ENCODE assay signal across 8 mouse cellular contexts in the genomic region with DNA sequence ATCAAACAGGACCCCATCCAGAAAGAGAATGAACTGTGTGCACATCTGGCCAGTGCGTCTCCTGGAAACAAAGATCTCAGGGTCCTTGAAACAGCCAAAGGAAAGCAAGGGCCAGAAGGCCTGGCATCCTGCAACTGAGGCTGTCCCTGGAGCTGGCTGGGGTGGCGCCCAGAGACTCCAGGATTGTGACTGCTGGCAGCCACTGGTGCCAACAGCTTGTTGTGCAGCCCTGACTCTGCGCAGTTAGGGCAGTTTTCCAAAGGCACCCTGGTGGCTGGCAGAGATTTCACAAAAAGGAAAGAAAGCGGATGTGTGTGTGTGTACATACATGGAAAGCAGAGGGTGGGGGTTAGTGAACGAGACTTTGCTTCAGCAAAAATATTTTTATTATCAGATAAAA. TPM values are rescaled to one million over a fixed set of nuclear protein-coding genes. Genes with fewer than 3 reads are reported as not detected.
DNase-seq lines count a peak whose midpoint lies in the region; ATAC-seq lines count a peak whose summit lies in the region.

No protein-coding gene starts in this region.

- peaks cover 10% of the 10 kb centered on the region for H3K4me1 ChIP-seq in hindbrain, embryonic 15.5 days (replicated peaks)
- no peaks in the 10 kb centered on the region for H3K4me1 ChIP-seq in hindbrain, embryonic 11.5 days (replicated peaks; ENCODE audit: control insufficient read depth, insufficient read depth, low read length)
- H3K4me1 ChIP-seq in heart, embryonic 14.5 days (ENCODE audit: control insufficient read depth in 2 of 2, insufficient read depth in 2 of 2, low read length in 2 of 2), result no peaks in the 10 kb centered on the region

- peak; percentile 91 for ATAC-seq in hindbrain, embryonic 15.5 days (ENCODE audit: low FRiP score, low read depth)
- ATAC-seq in hindbrain, embryonic 11.5 days (ENCODE audit: low FRiP score), result no peak
- ATAC-seq in heart, embryonic 14.5 days (ENCODE audit: insufficient number of reproducible peaks, insufficient read depth, low FRiP score, low read depth), result peak; percentile 50; the same call in 1 of the 2 replicates

- no peaks in the 10 kb centered on the region for H3K27me3 ChIP-seq in hindbrain, embryonic 15.5 days
- H3K27me3 ChIP-seq in hindbrain, embryonic 11.5 days (ENCODE audit: control insufficient read depth, insufficient read depth, low read length), result no peaks in the 10 kb centered on the region
- no peaks in the 10 kb centered on the region for H3K27me3 ChIP-seq in heart, embryonic 14.5 days (ENCODE audit: control insufficient read depth, insufficient read depth, low read length)

- no peak overlapping the region for H3K9ac ChIP-seq in hindbrain, embryonic 15.5 days
- H3K9ac ChIP-seq in hindbrain, embryonic 11.5 days (ENCODE audit: low read depth, low read length), result no peak overlapping the region
- H3K9ac ChIP-seq in heart, embryonic 14.5 days (ENCODE audit: low read length), result no peak overlapping the region

- H3K27ac ChIP-seq in hindbrain, embryonic 15.5 days (replicated peaks), result no peak overlapping the region
- H3K27ac ChIP-seq in hindbrain, embryonic 11.5 days (ENCODE audit: low read depth, low read length), result no peak overlapping the region
- H3K27ac ChIP-seq in heart, embryonic 14.5 days (replicated peaks in 1 of 2; ENCODE audit: control insufficient read depth in 1 of 2, insufficient read depth in 1 of 2, low read depth in 2 of 2, low read length in 2 of 2), result peak overlapping the region; percentile 2 to 5; a peak in 2 of 4 replicates

- WGBS in hindbrain, embryonic 15.5 days, result 65% methylated on average over 5 of the region's 5 CpGs
- 90% methylated on average over 5 of the region's 5 CpGs for WGBS in hindbrain, embryonic 11.5 days
- 72% methylated on average over 5 of the region's 5 CpGs for WGBS in heart, embryonic 14.5 days

- no peaks in the 10 kb centered on the region for H3K9me3 ChIP-seq in hindbrain, embryonic 15.5 days
- H3K9me3 ChIP-seq in hindbrain, embryonic 11.5 days (ENCODE audit: control insufficient read depth, low read length), result no peaks in the 10 kb centered on the region
- H3K9me3 ChIP-seq in heart, embryonic 14.5 days (ENCODE audit: control insufficient read depth, low read length), result no peaks in the 10 kb centered on the region

- peaks cover 5% of the 10 kb centered on the region; the same call in 1 of the 2 replicates for H3K36me3 ChIP-seq in hindbrain, embryonic 15.5 days
- H3K36me3 ChIP-seq in hindbrain, embryonic 11.5 days (ENCODE audit: control insufficient read depth, insufficient read depth, low read length), result no peaks in the 10 kb centered on the region
- peaks cover 35% of the 10 kb centered on the region for H3K36me3 ChIP-seq in heart, embryonic 14.5 days (ENCODE audit: control insufficient read depth, insufficient read depth, low read length)

- no peak for DNase-seq in hindbrain, embryonic 11.5 days (ENCODE audit: low spot score)
- peak; percentile 69 for DNase-seq in cerebellum, adult 9-11 months
- DNase-seq in left cerebral cortex, adult 8-10 months (ENCODE audit: low spot score in 2 of 2), result peak; percentile 19 to 52
- peak; percentile 88 for DNase-seq in right cerebral cortex, postnatal 10 days (ENCODE audit: low spot score in 2 of 2)
- no peak for DNase-seq in thymus, postnatal 4 days
- no peak for DNase-seq in thymus, postnatal 0 days (ENCODE audit: low spot score)

- H3K4me2 ChIP-seq in hindbrain, embryonic 15.5 days, result no peak overlapping the region
- H3K4me2 ChIP-seq in hindbrain, embryonic 11.5 days (replicated peaks; ENCODE audit: low read depth, low read length), result no peak overlapping the region
- no peak overlapping the region for H3K4me2 ChIP-seq in heart, embryonic 14.5 days (ENCODE audit: low read length)

- H3K4me3 ChIP-seq in hindbrain, embryonic 15.5 days, result no peak overlapping the region
- H3K4me3 ChIP-seq in hindbrain, embryonic 11.5 days (ENCODE audit: low read depth, low read length), result no peak overlapping the region
- no peak overlapping the region for H3K4me3 ChIP-seq in heart, embryonic 14.5 days (ENCODE audit: control insufficient read depth in 1 of 2, insufficient read depth in 1 of 2, low read depth in 1 of 2, low read length in 2 of 2)

RNA-seq across cellular contexts. Expression of a gene that starts 10.6 kb away (rescaled TPM):
- polyA plus RNA-seq in hindbrain, embryonic 15.5 days (2015; fragmentation: Nextera tagmentation; extraction: Ambion mirVana), result 8.9 and 10.1 TPM in 2 replicates
- polyA plus RNA-seq in hindbrain, embryonic 11.5 days (2014; fragmentation: Nextera tagmentation; extraction: Ambion mirVana), result 17.1 and 18.3 TPM in 2 replicates
- polyA plus RNA-seq in heart, embryonic 14.5 days (2014; fragmentation: Nextera tagmentation; extraction: Ambion mirVana), result 8.5 TPM in 2 replicates
- total RNA-seq in left cerebral cortex, adult 8-10 months (2022), result 1 to 10 TPM; 6.0 to 6.6 (median 6.5) TPM
- polyA plus RNA-seq in thymus, postnatal 0 days (2015; fragmentation: Nextera tagmentation; extraction: Ambion mirVana), result 14.0 and 15.4 TPM in 2 replicates

RNA-seq across cellular contexts. Expression of a gene that starts 44.1 kb away (rescaled TPM):
- 2.1 and 2.5 TPM in 2 replicates for polyA plus RNA-seq in hindbrain, embryonic 15.5 days (2015; fragmentation: Nextera tagmentation; extraction: Ambion mirVana)
- 5.8 and 7.2 TPM in 2 replicates for polyA plus RNA-seq in hindbrain, embryonic 11.5 days (2014; fragmentation: Nextera tagmentation; extraction: Ambion mirVana)
- polyA plus RNA-seq in heart, embryonic 14.5 days (2014; fragmentation: Nextera tagmentation; extraction: Ambion mirVana), result 3.4 and 4.2 TPM in 2 replicates
- 1 to 10 TPM in 1 of 4 experiments, under 1 TPM in 3; 0.72 to 1.7 (median 0.86) TPM for total RNA-seq in left cerebral cortex, adult 8-10 months (2022)
- 0.96 and 1.2 TPM in 2 replicates for polyA plus RNA-seq in thymus, postnatal 0 days (2015; fragmentation: Nextera tagmentation; extraction: Ambion mirVana)

Comparison
In these comparisons a context has a peak if more than half of its experiments do, and no peak if none do; other contexts are left out.
1. H3K27ac ChIP-seq: peak in heart, embryonic 14.5 days (2 of 2); none in hindbrain, embryonic 15.5 days (single experiment) and hindbrain, embryonic 11.5 days (single experiment).
2. DNase-seq: peak in cerebellum, adult 9-11 months (single experiment), left cerebral cortex, adult 8-10 months (2 of 2) and right cerebral cortex, postnatal 10 days (2 of 2); none in hindbrain, embryonic 11.5 days (single experiment), thymus, postnatal 4 days (single experiment) and thymus, postnatal 0 days (single experiment).